Mouse (Mus musculus): ENCODE data around the gene Trip12. TPM values are rescaled to one million over a fixed set of nuclear protein-coding genes. Genes with fewer than 3 reads are reported as not detected.
A peak's percentile ranks its signal among the peaks of the same experiment; 100 is the strongest.

The Trip12 gene
- polyA plus RNA-seq, 1 experiment from 2014 or later = 70.3 TPM

GRCm38 (mm10) chr1:84731763-84732162 lies 108.6 kb downstream of the Trip12 start:
- 96% methylated on average over 1 of the region's 1 CpGs for WGBS
- Histone ChIP-seq H3K4me3 (no peak overlapping the region), H3K4me1 (no peaks in the 10 kb centered on the region), H3K9me3 (replicated peaks) (no peaks in the 10 kb centered on the region), H3K36me3 (peaks cover 86% of the 10 kb centered on the region), H3K27ac (replicated peaks) (no peak overlapping the region), H3K27me3 (ENCODE audit: low read depth, poor library complexity, severe bottlenecking) (no peaks in the 10 kb centered on the region)
- DNase-seq (ENCODE audit: low spot score) = no peak

- no peaks in the 10 kb centered on the region for H3K27me3 ChIP-seq (ENCODE audit: low read depth, poor library complexity, severe bottlenecking)
- no peak for DNase-seq (ENCODE audit: low spot score)
- no peak overlapping the region for H3K4me3 ChIP-seq
- H3K27ac ChIP-seq (replicated peaks) = no peak overlapping the region
- H3K36me3 ChIP-seq = peaks cover 61% of the 10 kb centered on the region
- H3K4me1 ChIP-seq = no peaks in the 10 kb centered on the region
- H3K9me3 ChIP-seq (replicated peaks) = no peaks in the 10 kb centered on the region
Observed at GRCm38 (mm10) chr1:84722841-84723240, 117.5 kb downstream of the Trip12 start.

GRCm38 (mm10) chr1:84722371-84722770 lies 117.9 kb downstream of the Trip12 start:
- no peaks in the 10 kb centered on the region for H3K27me3 ChIP-seq (ENCODE audit: low read depth, poor library complexity, severe bottlenecking)
- no peaks in the 10 kb centered on the region for H3K9me3 ChIP-seq (replicated peaks)
- DNase-seq (ENCODE audit: low spot score) = no peak
- peaks cover 56% of the 10 kb centered on the region for H3K36me3 ChIP-seq
- WGBS = 93% methylated on average over 3 of the region's 3 CpGs
- H3K4me3 ChIP-seq = no peak overlapping the region
- no peaks in the 10 kb centered on the region for H3K4me1 ChIP-seq
- no peak overlapping the region for H3K27ac ChIP-seq (replicated peaks)

GRCm38 (mm10) chr1:84721942-84722341 lies 118.4 kb downstream of the Trip12 start:
- 88% methylated on average over 3 of the region's 3 CpGs for WGBS

GRCm38 (mm10) chr1:84709810-84710785 lies 130.2 kb downstream of the Trip12 start:
- no peaks in the 10 kb centered on the region for H3K9me3 ChIP-seq (replicated peaks)
- H3K27me3 ChIP-seq (ENCODE audit: low read depth, poor library complexity, severe bottlenecking) = peaks cover 9% of the 10 kb centered on the region; the same call in 1 of the 2 replicates
- peaks cover 12% of the 10 kb centered on the region for H3K4me1 ChIP-seq
- peak overlapping the region; percentile 61; the same call in 1 of the 2 replicates for H3K27ac ChIP-seq (replicated peaks)
- no peaks in the 10 kb centered on the region for H3K36me3 ChIP-seq
- peak overlapping the region; percentile 49 for H3K4me3 ChIP-seq
- DNase-seq (ENCODE audit: low spot score) = peak; percentile 17
- 22% methylated on average over 31 of the region's 31 CpGs for WGBS

More at GRCm38 (mm10) chr1:84721942-84722341, 118.4 kb downstream of the Trip12 start:
- DNase-seq (ENCODE audit: low spot score) = no peak
- no peak overlapping the region for H3K4me3 ChIP-seq
- H3K27me3 ChIP-seq (ENCODE audit: low read depth, poor library complexity, severe bottlenecking) = no peaks in the 10 kb centered on the region
- peaks cover 52% of the 10 kb centered on the region for H3K36me3 ChIP-seq
- no peaks in the 10 kb centered on the region for H3K4me1 ChIP-seq
- no peaks in the 10 kb centered on the region for H3K9me3 ChIP-seq (replicated peaks)
- H3K27ac ChIP-seq (replicated peaks) = no peak overlapping the region

GRCm38 (mm10) chr1:84709406-84709805 lies 130.9 kb downstream of the Trip12 start:
- H3K9me3 ChIP-seq (replicated peaks) = no peaks in the 10 kb centered on the region
- 32% methylated on average over 5 of the region's 5 CpGs for WGBS
- DNase-seq (ENCODE audit: low spot score) = peak; percentile 23
- no peak overlapping the region for H3K27ac ChIP-seq (replicated peaks)
- H3K4me3 ChIP-seq = peak overlapping the region; percentile 49
- peaks cover 9% of the 10 kb centered on the region; the same call in 1 of the 2 replicates for H3K27me3 ChIP-seq (ENCODE audit: low read depth, poor library complexity, severe bottlenecking)
- no peaks in the 10 kb centered on the region for H3K36me3 ChIP-seq
- peaks cover 12% of the 10 kb centered on the region for H3K4me1 ChIP-seq

GRCm38 (mm10) chr1:84700254-84700653 lies 140.1 kb downstream of the Trip12 start:
- Histone ChIP-seq H3K4me3 (no peak overlapping the region), H3K4me1 (peaks cover 15% of the 10 kb centered on the region), H3K36me3 (no peaks in the 10 kb centered on the region), H3K27me3 (ENCODE audit: low read depth, poor library complexity, severe bottlenecking) (peaks cover 16% of the 10 kb centered on the region), H3K27ac (replicated peaks) (no peak overlapping the region), H3K9me3 (replicated peaks) (no peaks in the 10 kb centered on the region)
- no peak for DNase-seq (ENCODE audit: low spot score)
- WGBS = 98% methylated on average over 6 of the region's 6 CpGs

- H3K9me3 ChIP-seq (replicated peaks) = no peaks in the 10 kb centered on the region
- H3K4me1 ChIP-seq = peaks cover 24% of the 10 kb centered on the region
- DNase-seq (ENCODE audit: low spot score) = peak; percentile 69
- no peaks in the 10 kb centered on the region for H3K36me3 ChIP-seq
- no peak overlapping the region for H3K27ac ChIP-seq (replicated peaks)
- H3K4me3 ChIP-seq = no peak overlapping the region
- H3K27me3 ChIP-seq (ENCODE audit: low read depth, poor library complexity, severe bottlenecking) = peaks cover 41% of the 10 kb centered on the region
- WGBS = 1% methylated on average over 2 of the region's 2 CpGs
Observed at GRCm38 (mm10) chr1:84697136-84697535, 143.2 kb downstream of the Trip12 start.

- DNase-seq (ENCODE audit: low spot score) = peak; percentile 90
- Histone ChIP-seq H3K9me3 (replicated peaks) (no peaks in the 10 kb centered on the region), H3K4me3 (peak within 1 kb of the TSS; percentile 85), H3K27ac (replicated peaks) (peak within 1 kb of the TSS; percentile 81), H3K4me1 (peaks cover 24% of the 10 kb centered on the region), H3K36me3 (no peaks in the 10 kb centered on the region), H3K27me3 (ENCODE audit: low read depth, poor library complexity, severe bottlenecking) (peaks cover 41% of the 10 kb centered on the region)
- WGBS = under 1% methylated on average over 73 of the region's 75 CpGs
Observed at GRCm38 (mm10) chr1:84695517-84696411, 144.6 kb downstream of the Trip12 start, which contains the start of gene Dner. Gene Dner, minus strand, starts transcription at chr1:84696221.

- Histone ChIP-seq H3K36me3 (no peaks in the 10 kb centered on the region), H3K27ac (replicated peaks) (peak overlapping the region; percentile 81), H3K9me3 (replicated peaks) (no peaks in the 10 kb centered on the region), H3K4me1 (peaks cover 24% of the 10 kb centered on the region), H3K27me3 (ENCODE audit: low read depth, poor library complexity, severe bottlenecking) (peaks cover 41% of the 10 kb centered on the region), H3K4me3 (peak overlapping the region; percentile 85)
- WGBS = 12% methylated on average over 26 of the region's 26 CpGs
- DNase-seq (ENCODE audit: low spot score) = peak; percentile 41
Observed at GRCm38 (mm10) chr1:84694688-84695474, 145.4 kb downstream of the Trip12 start.

GRCm38 (mm10) chr1:84677910-84678309 lies 162.4 kb downstream of the Trip12 start:
- Histone ChIP-seq H3K9me3 (replicated peaks) (no peaks in the 10 kb centered on the region), H3K36me3 (no peaks in the 10 kb centered on the region), H3K4me1 (0 out of 2 replicates have a peak, but pooled peaks cover 5% of the 10 kb centered on the region), H3K27ac (replicated peaks) (no peak overlapping the region), H3K4me3 (no peak overlapping the region), H3K27me3 (ENCODE audit: low read depth, poor library complexity, severe bottlenecking) (no peaks in the 10 kb centered on the region)
- WGBS = 62% methylated on average over 4 of the region's 4 CpGs
- DNase-seq (ENCODE audit: low spot score) = no peak
